Mouse (Mus musculus) myocyte (in vitro differentiated cells): ENCODE results near the gene Creb5. TPM values are rescaled to one million over a fixed set of nuclear protein-coding genes. Genes with fewer than 3 reads are reported as not detected.
A peak's percentile ranks its signal among the peaks of the same experiment; 100 is the strongest.

Source experiments
- H3K27me3 ChIP-seq: one replicate; pipeline ENCODE4 v1.6.1; 2011; ENCODE audit not compliant: control insufficient read depth, insufficient read depth, insufficient read length
- H3K36me3 ChIP-seq: one replicate; pipeline ENCODE4 v1.6.1; 2011; ENCODE audit not compliant: control insufficient read depth, insufficient read depth
- H3K4me2 ChIP-seq: one replicate; pipeline ENCODE4 v1.6.1; 2011; ENCODE audit warnings: low read depth, control low read depth
- H3K4me3 ChIP-seq: one replicate; pipeline ENCODE4 v1.5.1; 2011; ENCODE audit warnings: mild to moderate bottlenecking, control low read depth, moderate library complexity
- H3K79me2 ChIP-seq: one replicate; pipeline ENCODE4 v1.6.1; 2011; ENCODE audit not compliant: control insufficient read depth, insufficient read depth
- H3ac ChIP-seq: one replicate; pipeline ENCODE4 v1.6.1; 2011; ENCODE audit not compliant: control insufficient read depth, insufficient read length
- CEBPB ChIP-seq: IDR thresholded peaks from 2 replicates; pipeline ENCODE4 v1.6.1; 2011; ENCODE audit warnings: mild to moderate bottlenecking, moderate library complexity; ENCODE audit not compliant: poor library complexity, insufficient read depth, severe bottlenecking
- E2F4 ChIP-seq: IDR thresholded peaks from one replicate; pipeline ENCODE4 v1.6.1; 2011; ENCODE audit warnings: mild to moderate bottlenecking, control low read depth, moderate library complexity; ENCODE audit not compliant: insufficient read depth
- MAX ChIP-seq: IDR thresholded peaks from one replicate; pipeline ENCODE4 v1.6.1; 2011; ENCODE audit warnings: low read depth, mild to moderate bottlenecking, control low read depth
- MYOD1 ChIP-seq, 3 experiments: IDR thresholded peaks; one replicate each; pipeline ENCODE4 v1.6.1; 2011; ENCODE audit warnings: control low read depth in 2 of 3, low read depth in 2 of 3, mild to moderate bottlenecking in 2 of 3, moderate library complexity in 1 of 3; ENCODE audit not compliant: insufficient read length in 2 of 3, control insufficient read depth in 1 of 3
- MYOG ChIP-seq, 3 experiments: IDR thresholded peaks; one replicate each; pipeline ENCODE4 v1.6.1; 2011; ENCODE audit warnings: control low read depth in 2 of 3, low read depth in 2 of 3, mild to moderate bottlenecking in 2 of 3; ENCODE audit not compliant: insufficient read length in 2 of 3, control insufficient read depth in 1 of 3, insufficient read depth in 1 of 3
- POLR2A ChIP-seq: IDR thresholded peaks from one replicate; pipeline ENCODE4 v1.6.1; 2011; ENCODE audit warnings: low read depth, mild to moderate bottlenecking, control low read depth, moderate library complexity; ENCODE audit not compliant: insufficient read length
- POLR2AphosphoS2 ChIP-seq: IDR thresholded peaks from one replicate; pipeline ENCODE4 v1.6.1; 2011; ENCODE audit warnings: low read depth, control low read depth; ENCODE audit not compliant: insufficient read length
- REST ChIP-seq: IDR thresholded peaks from one replicate; pipeline ENCODE4 v1.6.1; 2011; ENCODE audit warnings: mild to moderate bottlenecking, control low read depth, moderate library complexity; ENCODE audit not compliant: insufficient read depth, insufficient read length
- SRF ChIP-seq: IDR thresholded peaks from one replicate; pipeline ENCODE4 v1.6.1; 2011; ENCODE audit warnings: low read depth; ENCODE audit not compliant: control insufficient read depth, insufficient read length
- TCF12 ChIP-seq: IDR thresholded peaks from one replicate; pipeline ENCODE4 v1.6.1; 2011; ENCODE audit warnings: mild to moderate bottlenecking, control low read depth; ENCODE audit not compliant: poor library complexity, insufficient read depth, severe bottlenecking
- TCF3 ChIP-seq: IDR thresholded peaks from one replicate; pipeline ENCODE4 v1.6.1; 2011; ENCODE audit warnings: low read depth, control low read depth; ENCODE audit not compliant: insufficient read length
- USF1 ChIP-seq: IDR thresholded peaks from one replicate; pipeline ENCODE4 v1.6.1; 2011; ENCODE audit warnings: low read depth, mild to moderate bottlenecking, control low read depth, moderate library complexity
- polyA plus RNA-seq: library from polyadenylated mRNA; unstranded; fragments of >200 nt; fragmentation: generic; extraction: Trizol; gene quantifications from one replicate; pipeline ENCODE4 v1.2.1, GENCODE M21; 2012; ENCODE audit warnings: missing spikeins

Creb5 gene
- polyA plus RNA-seq, 1 experiment = 1.4 TPM

GRCm38 (mm10) chr6:53603695-53604094 lies 316.6 kb downstream of the Creb5 start:
- H3K79me2 ChIP-seq = no peaks in the 10 kb centered on the region
- no peak overlapping the region for H3K4me2 ChIP-seq
- no peak for TF ChIP-seq TCF12
- no peak for TF ChIP-seq USF1
- TF ChIP-seq MYOG (IDR thresholded peaks at IDR 0.05; ENCODE audit: control insufficient read depth in 1 of 3, insufficient read depth in 1 of 3, insufficient read length in 2 of 3, low read depth in 2 of 3) = no peak
- no peak for TF ChIP-seq POLR2A
- no peak for TF ChIP-seq E2F4
- TF ChIP-seq MYOD1 (IDR thresholded peaks at IDR 0.05; ENCODE audit: control insufficient read depth in 1 of 3, insufficient read length in 2 of 3, low read depth in 2 of 3) = no peak
- H3K36me3 ChIP-seq = peaks cover 6% of the 10 kb centered on the region
- H3ac ChIP-seq = no peak overlapping the region
- H3K4me3 ChIP-seq = no peak overlapping the region
- no peaks in the 10 kb centered on the region for H3K27me3 ChIP-seq

DNA sequence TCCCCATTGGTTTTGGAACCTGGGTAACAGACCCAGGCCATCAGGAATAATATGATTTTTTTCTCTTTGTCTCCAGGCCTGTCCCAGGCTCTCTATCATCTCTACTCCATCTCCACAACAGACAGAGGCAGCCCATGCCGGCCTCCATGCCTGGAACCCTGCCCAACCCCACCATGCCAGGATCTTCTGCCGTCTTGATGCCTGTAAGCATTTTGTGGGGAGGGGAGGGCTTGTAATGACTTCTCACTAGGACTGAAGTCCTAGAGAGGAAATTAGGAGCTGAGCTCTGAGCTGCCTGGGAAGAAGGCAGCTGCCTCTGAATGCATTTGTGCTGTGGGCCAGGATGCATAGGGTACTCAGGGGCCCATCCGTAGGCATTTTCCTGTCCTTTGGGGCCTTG lies 317.3 kb downstream of the Creb5 start:
- H3ac ChIP-seq = no peak overlapping the region
- no peak overlapping the region for H3K4me3 ChIP-seq
- H3K79me2 ChIP-seq = no peaks in the 10 kb centered on the region
- TF ChIP-seq TCF3 = no peak
- no peak for TF ChIP-seq MYOG (IDR thresholded peaks at IDR 0.05; ENCODE audit: control insufficient read depth in 1 of 3, insufficient read depth in 1 of 3, insufficient read length in 2 of 3, low read depth in 2 of 3)
- TF ChIP-seq POLR2A = no peak
- TF ChIP-seq MYOD1 (IDR thresholded peaks at IDR 0.05; ENCODE audit: control insufficient read depth in 1 of 3, insufficient read length in 2 of 3, low read depth in 2 of 3) = no peak
- TF ChIP-seq REST = no peak
- no peak for TF ChIP-seq CEBPB
- TF ChIP-seq MAX = no peak
- TF ChIP-seq TCF12 = no peak
- no peak for TF ChIP-seq POLR2AphosphoS2
- no peak for TF ChIP-seq SRF
- TF ChIP-seq E2F4 = no peak
- no peak for TF ChIP-seq USF1
- peaks cover 6% of the 10 kb centered on the region for H3K36me3 ChIP-seq
- H3K27me3 ChIP-seq = no peaks in the 10 kb centered on the region
- H3K4me2 ChIP-seq = no peak overlapping the region

- no peak overlapping the region for H3K4me2 ChIP-seq
- peaks cover 6% of the 10 kb centered on the region for H3K36me3 ChIP-seq
- H3ac ChIP-seq = no peak overlapping the region
- H3K4me3 ChIP-seq = no peak overlapping the region
- H3K27me3 ChIP-seq = no peaks in the 10 kb centered on the region
- H3K79me2 ChIP-seq = no peaks in the 10 kb centered on the region
- TF ChIP-seq USF1 = no peak
- TF ChIP-seq POLR2A = no peak
- no peak for TF ChIP-seq E2F4
Observed at GRCm38 (mm10) chr6:53605184-53605583, 318.1 kb downstream of the Creb5 start.

- Histone ChIP-seq H3K27me3 (no peaks in the 10 kb centered on the region), H3ac (no peak overlapping the region), H3K36me3 (no peaks in the 10 kb centered on the region), H3K79me2 (no peaks in the 10 kb centered on the region), H3K4me2 (peak overlapping the region; percentile 49), H3K4me3 (no peak overlapping the region)
- TF ChIP-seq REST = no peak
Observed at GRCm38 (mm10) chr6:53611451-53611945, 324.4 kb downstream of the Creb5 start.

DNA sequence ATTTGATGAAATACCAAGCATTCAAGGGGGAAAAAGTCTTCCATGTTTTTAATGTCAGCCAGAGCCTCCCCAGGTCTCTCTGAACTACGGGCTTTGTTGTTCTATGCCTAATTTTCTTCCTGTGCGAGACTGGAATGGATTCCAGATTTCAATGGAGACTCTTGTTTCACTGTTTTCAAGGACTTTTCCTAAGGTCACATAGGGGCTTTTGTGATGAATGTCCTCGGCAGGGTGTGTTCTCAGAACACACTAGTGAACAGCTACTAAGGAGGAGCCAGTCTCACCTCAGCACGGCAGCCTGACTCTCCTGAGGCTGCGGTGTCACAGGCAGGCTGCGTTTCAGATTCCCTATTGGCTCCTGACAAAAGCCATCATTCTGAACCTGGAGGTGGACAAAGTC lies 325.6 kb downstream of the Creb5 start:
- H3K4me3 ChIP-seq = no peak overlapping the region
- H3K27me3 ChIP-seq = no peaks in the 10 kb centered on the region
- no peaks in the 10 kb centered on the region for H3K36me3 ChIP-seq
- H3ac ChIP-seq = no peak overlapping the region
- TF ChIP-seq USF1 (no peak), MYOG (IDR thresholded peaks at IDR 0.05; ENCODE audit: control insufficient read depth in 1 of 3, insufficient read depth in 1 of 3, insufficient read length in 2 of 3, low read depth in 2 of 3) (no peak), TCF12 (no peak), E2F4 (no peak), POLR2A (no peak), SRF (no peak), MAX (no peak), POLR2AphosphoS2 (no peak), MYOD1 (IDR thresholded peaks at IDR 0.05; ENCODE audit: control insufficient read depth in 1 of 3, insufficient read length in 2 of 3, low read depth in 2 of 3) (no peak), REST (no peak), TCF3 (no peak), CEBPB (no peak)
- H3K79me2 ChIP-seq = no peaks in the 10 kb centered on the region
- H3K4me2 ChIP-seq = peak overlapping the region; percentile 49
